In the genomic region with DNA sequence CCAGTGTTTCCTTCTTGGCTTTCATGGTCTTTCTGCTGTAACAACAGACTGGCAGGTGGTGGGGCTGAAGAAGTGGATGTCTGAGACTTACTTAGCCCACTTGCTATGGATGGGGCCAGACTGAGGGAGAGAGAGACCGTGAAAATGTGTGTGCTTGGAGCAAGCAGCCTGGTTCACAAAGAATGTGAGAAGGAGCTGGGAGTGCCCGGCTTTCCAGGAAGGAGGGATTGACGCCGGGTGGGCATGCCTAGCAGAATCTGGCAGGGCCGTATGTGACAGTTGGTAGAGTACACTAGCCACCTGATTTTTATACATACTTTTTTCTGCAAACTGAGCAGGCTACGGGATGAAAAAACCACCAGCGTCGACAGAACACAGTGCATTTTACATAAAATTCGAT, we compare ENCODE assay signal across 8 mouse cellular contexts. TPM values are rescaled to one million over a fixed set of nuclear protein-coding genes. Genes with fewer than 3 reads are reported as not detected.
DNase-seq lines count a peak whose midpoint lies in the region; ATAC-seq and TF ChIP-seq lines count a peak whose summit lies in the region.
"Had no signal": no experiment of that assay in that cellular context is flagged by ENCODE, and none has a peak within 500 bp of the region (broad histone marks: within the 10 kb centered on the region; RNA-seq: fewer than 3 reads in every experiment).

No protein-coding gene starts in this region.

- ATAC-seq in lung, embryonic 14.5 days (ENCODE audit: insufficient read depth), result no peak
- no peak for ATAC-seq in embryonic facial prominence, embryonic 15.5 days (ENCODE audit: insufficient number of reproducible peaks, low FRiP score, low TSS enrichment, low read depth)
- no peak for ATAC-seq in hindbrain, embryonic 16.5 days
- no peak for ATAC-seq in neural tube, embryonic 13.5 days (ENCODE audit: low read depth)

- no peak for TF ChIP-seq CTCF in lung, embryonic 14.5 days (IDR thresholded peaks at IDR 0.05; ENCODE audit: low read depth)

- H3K36me3 ChIP-seq in lung, embryonic 14.5 days (ENCODE audit: insufficient read depth), result no peaks in the 10 kb centered on the region
- no peaks in the 10 kb centered on the region for H3K36me3 ChIP-seq in embryonic facial prominence, embryonic 15.5 days
- no peaks in the 10 kb centered on the region for H3K36me3 ChIP-seq in hindbrain, embryonic 16.5 days (ENCODE audit: control insufficient read depth, insufficient read depth, low read length)
- no peaks in the 10 kb centered on the region for H3K36me3 ChIP-seq in neural tube, embryonic 13.5 days
- H3K36me3 ChIP-seq: liver, embryonic 13.5 days had no signal

- H3K9me3 ChIP-seq in lung, embryonic 14.5 days (ENCODE audit: low read depth, low read length), result no peaks in the 10 kb centered on the region
- no peaks in the 10 kb centered on the region for H3K9me3 ChIP-seq in embryonic facial prominence, embryonic 15.5 days (replicated peaks)
- no peaks in the 10 kb centered on the region for H3K9me3 ChIP-seq in hindbrain, embryonic 16.5 days (ENCODE audit: control insufficient read depth, low read length)
- H3K9me3 ChIP-seq in neural tube, embryonic 13.5 days, result no peaks in the 10 kb centered on the region
- H3K9me3 ChIP-seq: liver, embryonic 13.5 days had no signal

- peak overlapping the region; percentile 26 for H3K4me3 ChIP-seq in lung, embryonic 14.5 days (ENCODE audit: low read depth, low read length)
- peak overlapping the region; percentile 22 for H3K4me3 ChIP-seq in embryonic facial prominence, embryonic 15.5 days (replicated peaks)
- H3K4me3 ChIP-seq in hindbrain, embryonic 16.5 days (ENCODE audit: low read length), result peak overlapping the region; percentile 37
- peak overlapping the region; percentile 26 for H3K4me3 ChIP-seq in neural tube, embryonic 13.5 days
- H3K4me3 ChIP-seq: liver, embryonic 13.5 days had no signal

- DNase-seq in lung, embryonic 14.5 days, result peak; percentile 22
- no peak for DNase-seq in lung, postnatal 14 days
- DNase-seq in left cerebral cortex, adult 11 months (ENCODE audit: low spot score), result no peak
- DNase-seq in frontal cortex, postnatal 10 days (ENCODE audit: low spot score in 2 of 2), result no peak
- DNase-seq: liver, embryonic 13.5 days had no signal

- 0 out of 2 replicates have a peak, but pooled peaks cover 2% of the 10 kb centered on the region for H3K4me1 ChIP-seq in lung, embryonic 14.5 days (ENCODE audit: insufficient read depth)
- peaks cover 22% of the 10 kb centered on the region for H3K4me1 ChIP-seq in embryonic facial prominence, embryonic 15.5 days
- H3K4me1 ChIP-seq in hindbrain, embryonic 16.5 days (ENCODE audit: control insufficient read depth, insufficient read depth, low read depth, low read length), result peaks cover 27% of the 10 kb centered on the region
- H3K4me1 ChIP-seq in neural tube, embryonic 13.5 days (replicated peaks), result peaks cover 49% of the 10 kb centered on the region
- H3K4me1 ChIP-seq: liver, embryonic 13.5 days had no signal

- H3K27me3 ChIP-seq in lung, embryonic 14.5 days (ENCODE audit: insufficient read depth, low read length), result peaks cover 11% of the 10 kb centered on the region; the same call in 1 of the 2 replicates
- peaks cover 22% of the 10 kb centered on the region for H3K27me3 ChIP-seq in embryonic facial prominence, embryonic 15.5 days
- H3K27me3 ChIP-seq in hindbrain, embryonic 16.5 days (replicated peaks; ENCODE audit: control insufficient read depth, insufficient read depth, low read length), result no peaks in the 10 kb centered on the region; the same call in 1 of the 2 replicates
- H3K27me3 ChIP-seq in neural tube, embryonic 13.5 days, result peaks cover 49% of the 10 kb centered on the region

- 29% methylated on average over 9 of the region's 9 CpGs for WGBS in lung, embryonic 14.5 days
- 18% methylated on average over 9 of the region's 9 CpGs for WGBS in embryonic facial prominence, embryonic 15.5 days
- WGBS in hindbrain, embryonic 16.5 days, result 30% methylated on average over 9 of the region's 9 CpGs
- WGBS in neural tube, embryonic 13.5 days, result 36% methylated on average over 9 of the region's 9 CpGs

- no peak overlapping the region for H3K27ac ChIP-seq in lung, embryonic 14.5 days (ENCODE audit: low read depth)
- H3K27ac ChIP-seq in embryonic facial prominence, embryonic 15.5 days (replicated peaks), result no peak overlapping the region
- H3K27ac ChIP-seq in hindbrain, embryonic 16.5 days (ENCODE audit: low read depth, low read length), result 0 out of 2 replicates have a peak overlapping the region, but pooled peaks have one; percentile 29
- no peak overlapping the region for H3K27ac ChIP-seq in neural tube, embryonic 13.5 days (replicated peaks)
- H3K27ac ChIP-seq: liver, embryonic 13.5 days had no signal

- H3K9ac ChIP-seq in lung, embryonic 14.5 days, result 0 out of 2 replicates have a peak overlapping the region, but pooled peaks have one; percentile 13
- no peak overlapping the region for H3K9ac ChIP-seq in embryonic facial prominence, embryonic 15.5 days
- H3K9ac ChIP-seq in hindbrain, embryonic 16.5 days (ENCODE audit: low read depth, low read length), result peak overlapping the region; percentile 60
- peak overlapping the region; percentile 51 for H3K9ac ChIP-seq in neural tube, embryonic 13.5 days
- H3K9ac ChIP-seq: liver, embryonic 13.5 days had no signal

- H3K4me2 ChIP-seq in lung, embryonic 14.5 days, result peak overlapping the region; percentile 61
- peak overlapping the region; percentile 44 for H3K4me2 ChIP-seq in embryonic facial prominence, embryonic 15.5 days (replicated peaks)
- peak overlapping the region; percentile 80 for H3K4me2 ChIP-seq in hindbrain, embryonic 16.5 days (ENCODE audit: low read length)
- H3K4me2 ChIP-seq in neural tube, embryonic 13.5 days, result peak overlapping the region; percentile 52
- H3K4me2 ChIP-seq: liver, embryonic 13.5 days had no signal

RNA-seq across cellular contexts. Expression of a gene that starts 0.5 kb away (rescaled TPM):
- polyA plus RNA-seq in lung, embryonic 14.5 days (2014; fragmentation: Nextera tagmentation; extraction: Ambion mirVana), result not detected in 2 replicates
- 6.7 and 19.1 TPM in 2 replicates for polyA plus RNA-seq in embryonic facial prominence, embryonic 15.5 days (2015; fragmentation: Nextera tagmentation; extraction: Ambion mirVana)
- polyA plus RNA-seq in hindbrain, embryonic 16.5 days (2015; fragmentation: Nextera tagmentation; extraction: Ambion mirVana), result 1.8 and 1.9 TPM in 2 replicates
- not detected in 2 replicates for polyA plus RNA-seq in neural tube, embryonic 13.5 days (2015; fragmentation: Nextera tagmentation; extraction: Ambion mirVana)
- polyA plus RNA-seq: liver, embryonic 13.5 days had no signal

RNA-seq across cellular contexts. Expression of a gene that starts 4.6 kb away (rescaled TPM):
- 1.4 and 1.7 TPM in 2 replicates for polyA plus RNA-seq in lung, embryonic 14.5 days (2014; fragmentation: Nextera tagmentation; extraction: Ambion mirVana)
- polyA plus RNA-seq in embryonic facial prominence, embryonic 15.5 days (2015; fragmentation: Nextera tagmentation; extraction: Ambion mirVana), result 0.91 and 1.2 TPM in 2 replicates
- 7.7 and 8.8 TPM in 2 replicates for polyA plus RNA-seq in hindbrain, embryonic 16.5 days (2015; fragmentation: Nextera tagmentation; extraction: Ambion mirVana)
- polyA plus RNA-seq in neural tube, embryonic 13.5 days (2015; fragmentation: Nextera tagmentation; extraction: Ambion mirVana), result 0.88 and 0.92 TPM in 2 replicates
